Mouse (Mus musculus) thymus, postnatal 25 days (tissue): Measurements from ENCODE around the gene Gm45021.

Experiments used
- DNase-seq: peaks from one replicate; pipeline ENCODE4 v3.0.0; 2022

Gene Gm45021

DNA sequence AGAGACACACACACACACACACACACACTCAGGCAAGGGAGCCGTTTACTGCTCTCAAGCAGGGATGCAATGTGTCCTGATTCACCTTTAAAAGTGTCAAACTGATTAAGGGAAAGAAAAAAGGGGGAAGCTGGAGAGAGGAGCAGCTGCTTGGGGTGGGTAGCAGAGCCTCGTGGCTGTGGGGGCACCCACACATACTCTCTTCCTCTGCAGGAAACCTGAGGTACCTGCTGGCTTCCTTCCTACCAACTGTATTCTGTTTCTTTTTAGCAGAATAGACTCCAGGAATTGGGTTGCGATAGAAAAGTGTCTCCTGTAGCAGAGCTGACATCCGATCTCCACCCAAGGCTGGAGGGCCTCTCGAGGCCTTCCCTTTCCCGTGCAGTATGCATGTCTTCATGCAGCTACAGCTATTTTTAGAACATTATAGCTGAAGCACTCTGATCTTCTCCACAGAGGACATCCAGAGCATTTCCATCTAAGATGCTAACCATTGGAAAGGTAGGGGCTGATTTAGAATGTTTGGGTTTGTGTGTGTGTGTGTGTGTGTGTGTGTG lies at the start of gene Gm45021:
Gene Gm45021, plus strand, starts transcription at position 417 of the 557 bp plus-strand sequence.
- DNase-seq, result peak; percentile 11

DNA sequence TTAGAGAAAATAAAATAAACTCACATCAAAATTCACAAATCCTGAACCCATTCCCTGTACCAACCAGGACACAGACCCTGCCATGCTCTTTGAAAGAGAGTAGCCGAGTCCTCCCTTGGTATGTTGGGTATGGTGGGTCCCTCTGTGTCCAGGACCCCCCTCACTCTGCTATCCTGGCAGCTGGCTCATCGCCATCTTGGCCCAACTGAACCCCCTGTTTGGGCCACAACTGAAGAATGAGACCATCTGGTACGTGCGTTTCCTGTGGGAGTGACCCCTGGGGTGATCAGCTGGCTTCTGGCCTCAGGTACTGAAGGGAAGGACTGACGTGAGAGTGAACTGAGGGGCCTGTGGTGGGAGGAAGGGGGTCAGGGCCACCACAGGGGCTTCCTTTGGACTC lies 49.5 kb upstream of the Gm45021 start:
- no peak for DNase-seq

DNA sequence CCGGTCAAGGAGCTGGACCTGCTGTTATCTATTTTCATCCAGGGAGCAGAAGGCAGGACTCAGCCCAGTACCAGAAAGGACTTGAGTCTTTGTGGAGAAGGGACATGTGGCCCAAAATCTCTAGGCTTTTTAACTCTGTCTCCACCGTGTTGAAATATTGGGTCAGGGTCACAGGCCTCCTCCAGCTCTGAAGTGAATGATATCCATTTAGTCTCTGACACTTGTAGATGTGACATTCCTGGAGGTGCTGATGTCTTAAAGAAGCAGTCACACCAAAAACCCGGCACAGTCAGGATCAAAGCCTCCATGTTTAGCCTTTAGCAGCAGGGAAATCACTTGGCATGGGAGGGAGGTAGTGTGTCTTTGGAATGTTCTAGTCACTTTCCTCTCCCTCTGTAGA lies 48.7 kb upstream of the Gm45021 start:
- DNase-seq, result no peak

DNA sequence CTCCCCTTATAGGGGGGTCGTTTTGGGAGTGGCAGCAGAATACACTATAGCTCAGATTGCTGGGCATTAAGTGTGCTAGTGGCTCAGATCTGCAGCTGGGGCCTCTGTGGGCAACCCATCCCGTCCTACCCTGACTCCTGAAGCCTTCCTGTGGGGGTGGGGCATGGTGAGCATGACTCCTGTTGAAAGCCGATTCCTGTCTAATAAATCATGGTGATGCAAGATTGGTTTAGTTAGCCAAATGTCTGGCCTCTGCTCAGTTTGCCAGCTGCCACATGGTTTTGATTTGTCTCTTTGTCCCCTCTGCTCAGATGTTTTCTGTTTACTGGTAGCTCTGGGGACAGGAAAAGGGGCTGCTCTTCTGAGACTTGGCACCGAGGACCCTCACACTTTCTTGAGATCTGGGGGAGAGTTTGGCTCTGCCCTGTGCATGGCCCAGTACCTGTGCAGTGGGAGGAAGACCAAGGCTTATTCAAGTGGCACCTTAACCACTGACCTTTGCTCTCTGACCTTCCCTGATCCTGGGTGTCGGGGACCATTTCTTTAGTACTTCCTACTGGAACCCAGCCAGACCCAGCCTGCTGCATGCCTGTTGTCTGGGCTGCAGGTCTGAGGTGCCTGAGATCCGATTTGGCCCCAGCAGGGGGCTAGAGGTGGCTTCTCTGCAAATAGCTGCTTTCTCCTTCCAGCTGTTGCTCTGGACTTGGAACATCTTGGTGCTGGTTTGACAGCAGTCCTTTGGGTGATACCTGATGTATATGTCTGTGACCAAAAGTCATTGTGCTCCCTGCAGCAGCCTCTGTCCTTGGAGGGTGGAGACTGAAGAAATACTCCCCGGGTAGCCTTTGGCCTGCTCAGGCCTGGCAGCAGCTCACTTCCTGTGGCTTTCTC lies 47.6 kb upstream of the Gm45021 start:
- no peak for DNase-seq

DNA sequence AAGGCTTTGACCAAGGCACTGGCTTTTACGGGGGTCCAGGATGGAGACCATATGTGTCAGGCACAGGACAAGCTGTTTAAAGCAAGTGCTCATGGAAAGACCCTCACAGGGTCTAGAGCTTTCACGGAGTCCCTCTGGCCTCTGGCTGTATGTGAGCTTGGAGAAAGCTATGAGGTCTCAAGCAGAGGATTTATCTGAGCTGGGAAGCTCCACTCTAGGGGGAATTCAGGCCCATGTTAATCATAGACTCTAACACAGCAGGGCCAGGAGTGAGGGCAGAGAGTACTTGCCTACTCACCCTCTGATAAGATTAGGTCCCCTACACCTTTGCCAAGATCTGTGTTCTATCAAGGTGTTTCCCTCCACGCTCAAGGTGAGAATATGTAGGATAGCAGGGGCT lies 46.8 kb upstream of the Gm45021 start:
- no peak for DNase-seq

DNA sequence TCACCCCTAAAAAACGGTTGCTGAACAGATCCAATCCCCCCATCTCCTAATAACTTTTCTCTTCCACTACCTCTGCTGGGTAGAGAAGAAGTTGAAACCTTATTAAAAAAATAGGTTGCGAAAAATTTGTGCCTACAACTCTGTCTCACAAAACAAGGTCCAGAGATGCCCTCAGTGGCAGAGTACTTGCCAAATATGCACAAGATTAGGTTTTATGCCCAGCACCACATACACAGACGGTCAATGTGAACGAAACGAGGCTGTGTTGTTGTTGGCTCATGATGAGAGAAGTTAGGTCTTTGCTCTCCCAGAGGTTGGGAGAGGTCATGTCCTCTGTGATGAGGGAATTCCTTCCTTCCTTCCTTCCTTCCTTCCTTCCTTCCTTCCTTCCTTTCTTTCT lies 44.2 kb upstream of the Gm45021 start:
- DNase-seq, result no peak

DNA sequence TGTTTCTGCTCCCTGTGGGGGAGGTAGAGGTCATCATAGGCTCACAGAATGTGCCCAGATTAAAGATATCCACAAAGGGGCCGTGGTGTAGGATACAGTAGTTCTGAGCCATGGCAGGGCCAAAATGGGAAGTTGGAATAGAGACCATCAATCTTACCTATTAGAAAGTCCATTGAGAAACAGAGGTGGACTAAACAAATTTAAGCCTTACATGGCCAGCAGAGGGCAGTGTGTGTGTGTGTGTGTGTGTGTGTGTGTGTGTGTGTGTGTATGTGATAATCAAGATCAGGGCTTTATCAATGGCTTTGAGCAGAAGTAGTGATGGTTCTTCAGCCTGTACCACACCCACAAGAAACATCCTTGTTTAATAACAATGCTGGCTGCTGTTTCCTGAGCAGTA lies 43.1 kb upstream of the Gm45021 start:
- peak; percentile 23 for DNase-seq

DNA sequence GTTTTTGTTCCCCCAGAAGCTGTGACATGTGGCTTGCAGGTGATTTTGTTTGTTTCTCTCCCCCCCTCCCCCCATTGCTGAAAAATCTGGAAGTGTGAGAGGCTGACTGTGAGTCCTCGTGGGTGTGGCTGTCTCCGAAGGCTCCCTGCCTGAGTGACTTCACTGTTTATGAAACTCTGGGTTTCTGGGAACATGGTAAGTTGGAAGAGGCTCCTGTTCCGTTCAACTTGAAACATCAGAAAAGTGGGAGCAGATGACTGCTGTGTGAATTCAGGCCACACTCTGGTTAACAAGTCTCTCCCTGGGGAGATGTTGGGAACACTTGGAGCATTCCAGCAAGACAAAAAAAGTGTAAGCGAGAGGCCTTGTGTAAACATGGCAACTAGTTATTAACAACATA lies 42.6 kb upstream of the Gm45021 start:
- no peak for DNase-seq

DNA sequence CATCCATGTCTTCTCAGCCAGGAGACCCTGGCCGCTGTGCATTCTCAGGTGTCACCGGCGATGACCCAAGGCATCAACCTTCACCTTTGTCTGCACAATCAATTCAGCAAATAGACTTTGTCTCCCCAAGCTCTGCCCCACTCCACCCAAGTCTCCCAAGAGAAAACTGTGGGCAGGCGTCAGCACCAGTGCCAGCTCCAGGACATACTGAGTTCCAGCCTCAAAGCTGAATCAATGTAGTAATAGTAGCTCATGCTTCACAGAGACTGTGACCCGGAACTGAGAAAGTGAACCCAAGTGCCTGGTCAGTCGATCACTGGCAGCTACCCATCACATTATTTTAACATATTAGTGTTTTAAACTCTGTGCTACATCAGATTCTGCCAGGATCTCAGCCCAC lies 41.1 kb upstream of the Gm45021 start:
- no peak for DNase-seq

DNA sequence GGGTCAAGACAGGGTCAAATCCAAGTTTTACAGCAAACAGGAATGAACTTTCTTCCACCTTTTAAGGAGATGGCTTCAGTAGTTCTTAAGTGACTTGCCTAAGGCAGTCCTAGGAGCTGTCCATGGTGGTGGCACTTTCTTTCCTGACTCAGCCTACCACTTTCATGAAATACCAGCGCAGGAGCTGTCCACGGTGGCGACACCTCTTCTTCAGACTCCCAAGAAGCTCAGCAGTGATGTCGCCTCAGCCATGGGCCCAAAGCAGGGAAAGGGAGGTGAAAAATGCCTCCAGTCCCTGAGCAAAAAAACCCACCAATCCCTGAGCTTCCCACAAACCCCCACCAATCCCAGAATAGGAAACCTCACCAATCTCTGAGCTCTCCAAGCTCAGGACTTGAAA lies 36.5 kb upstream of the Gm45021 start:
- DNase-seq, result peak; percentile 66

DNA sequence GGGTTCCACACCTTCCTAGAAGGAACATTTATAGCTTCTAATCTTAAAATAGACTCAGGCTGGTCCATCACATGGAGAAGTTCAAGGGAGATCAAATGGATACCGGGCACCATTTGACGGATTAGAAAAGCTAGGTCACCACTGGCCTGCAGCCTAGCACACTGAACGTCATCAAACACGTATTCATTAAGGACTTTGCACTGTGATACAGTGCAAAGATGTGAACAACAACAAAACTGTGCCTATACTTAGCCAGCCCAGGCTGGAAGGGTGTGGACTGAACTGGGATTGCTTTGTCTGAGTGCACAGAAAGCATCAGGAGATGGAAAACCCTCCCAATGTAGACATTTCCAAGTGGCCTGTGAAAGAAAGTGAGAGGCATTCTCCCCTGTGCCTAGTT lies 35.6 kb upstream of the Gm45021 start:
- no peak for DNase-seq

DNA sequence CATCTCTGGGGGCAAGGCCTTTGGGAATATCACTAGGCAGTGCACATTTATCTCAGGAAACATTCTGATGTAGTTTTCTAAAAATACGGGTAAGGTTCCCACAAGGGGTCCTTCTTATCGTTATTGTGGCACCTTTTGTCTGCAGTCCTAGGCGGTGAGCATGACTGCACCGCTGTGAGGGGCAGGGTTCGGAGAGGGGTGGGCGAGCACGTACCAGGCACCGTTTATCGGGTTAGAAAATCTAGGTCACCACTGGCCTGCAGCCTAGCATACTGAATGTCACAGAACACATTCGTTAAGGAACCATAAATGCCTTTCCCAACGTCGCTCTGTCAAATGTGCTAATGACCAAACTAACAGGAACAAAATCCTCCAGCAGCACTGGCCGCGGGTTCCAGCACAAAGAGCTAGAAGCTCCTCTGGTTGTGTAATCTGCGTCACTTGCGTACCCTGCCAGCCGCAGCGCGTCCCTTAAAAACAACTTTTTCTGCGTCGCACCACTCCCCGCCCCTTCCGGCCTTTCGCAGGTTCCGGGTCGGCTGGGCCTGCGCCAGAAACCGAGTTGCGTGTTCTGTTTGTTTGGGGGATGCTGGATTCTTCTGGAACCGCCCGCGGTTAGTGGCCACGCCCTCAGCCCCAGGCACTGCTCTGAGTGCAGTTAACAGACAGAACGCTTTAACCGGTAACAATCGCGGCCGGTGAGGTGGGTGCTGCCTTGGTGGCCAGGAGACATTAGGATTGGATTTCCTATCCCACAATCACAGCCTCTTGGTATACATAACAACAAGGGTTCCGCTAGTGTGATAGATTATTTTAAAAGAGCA lies 34.9 kb upstream of the Gm45021 start, which contains the start of gene Lrrc61:
Gene Lrrc61, plus strand, starts transcription at position 517 of the 824 bp plus-strand sequence.
- DNase-seq, result peak; percentile 88

DNA sequence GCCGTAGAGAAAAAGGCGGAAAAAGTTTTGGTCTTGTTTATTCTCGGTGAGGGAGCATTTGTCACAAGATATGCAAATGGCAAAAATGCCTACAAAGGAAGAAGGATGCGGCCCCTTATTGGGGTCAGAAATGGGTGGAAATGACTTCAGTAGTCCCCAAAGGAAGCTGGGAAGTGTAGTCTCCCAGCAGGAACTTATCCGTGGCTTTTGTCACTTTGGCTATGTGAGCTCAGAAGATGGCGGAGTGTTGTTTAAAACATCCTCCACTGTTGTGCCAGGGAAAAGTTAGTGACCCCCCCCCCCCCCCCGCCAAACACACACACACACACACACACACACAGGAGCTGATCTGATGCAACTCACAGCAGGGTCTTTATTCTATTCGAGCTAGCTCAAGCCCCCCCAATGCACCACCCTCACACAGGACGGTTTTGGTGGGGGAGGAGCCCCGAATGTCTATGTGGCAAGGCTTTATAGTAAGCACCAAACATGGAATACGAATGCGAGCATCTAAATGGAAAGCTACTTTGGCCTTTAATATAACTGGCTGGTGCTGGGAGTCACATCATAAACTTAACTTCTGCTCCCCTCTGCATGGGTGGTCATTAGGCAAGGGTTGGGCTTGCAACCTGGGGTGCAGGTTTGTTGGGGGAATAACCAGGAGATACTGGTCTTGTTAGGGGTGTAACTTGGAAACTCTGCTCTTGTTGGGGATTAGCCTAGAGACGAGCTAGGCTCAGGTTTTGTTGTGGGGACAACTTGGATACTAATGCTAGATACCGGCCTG lies 34.1 kb upstream of the Gm45021 start:
- DNase-seq, result no peak

DNA sequence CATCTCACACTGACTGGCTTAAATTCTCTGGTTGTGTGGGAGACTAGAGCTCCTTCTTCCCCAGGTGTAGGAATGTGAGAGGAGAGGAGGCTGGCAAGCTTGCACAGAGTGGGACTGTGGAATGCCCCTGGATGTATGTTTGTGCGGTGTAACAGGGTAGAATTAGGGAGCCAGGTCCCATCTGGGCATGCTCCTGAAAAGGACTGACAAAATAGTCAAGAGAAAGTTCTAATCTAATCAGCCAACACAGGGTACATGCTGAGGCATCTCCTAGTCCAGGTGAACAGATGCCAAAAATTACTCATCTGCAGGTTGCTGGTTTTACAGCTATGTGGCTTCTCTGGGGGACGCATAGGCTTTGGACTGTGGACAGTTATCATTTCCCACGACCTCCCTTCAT lies 33.5 kb upstream of the Gm45021 start:
- DNase-seq, result no peak

DNA sequence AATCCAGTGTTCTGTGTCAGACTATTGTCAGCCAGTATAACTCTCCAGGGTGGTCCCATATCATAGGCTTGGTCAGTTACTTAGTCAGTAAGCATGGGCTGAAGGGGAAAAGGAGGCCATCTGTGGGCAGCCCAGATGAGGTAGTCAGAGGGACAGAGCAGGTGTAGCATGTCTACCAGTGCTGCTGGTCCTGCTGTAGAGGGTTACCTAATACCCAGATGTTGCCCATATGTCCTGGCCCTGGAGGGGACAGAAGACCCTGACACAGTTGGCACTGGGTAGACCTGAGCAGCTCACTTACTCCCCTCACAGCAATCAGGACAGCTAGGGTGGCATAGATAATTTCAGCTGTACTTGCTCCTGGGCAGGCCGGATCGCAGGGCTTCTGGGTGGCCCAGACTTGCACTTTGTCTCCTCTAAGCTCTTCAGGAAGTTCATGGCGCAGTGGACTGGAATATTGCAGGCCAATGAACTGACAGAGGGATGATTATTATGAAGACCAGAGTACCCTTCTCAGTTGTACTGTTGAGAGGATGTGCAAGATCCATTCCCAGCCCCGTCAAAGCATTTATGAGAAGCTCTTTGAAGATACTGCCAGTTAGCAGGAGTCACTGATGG lies 23.6 kb upstream of the Gm45021 start:
- no peak for DNase-seq

DNA sequence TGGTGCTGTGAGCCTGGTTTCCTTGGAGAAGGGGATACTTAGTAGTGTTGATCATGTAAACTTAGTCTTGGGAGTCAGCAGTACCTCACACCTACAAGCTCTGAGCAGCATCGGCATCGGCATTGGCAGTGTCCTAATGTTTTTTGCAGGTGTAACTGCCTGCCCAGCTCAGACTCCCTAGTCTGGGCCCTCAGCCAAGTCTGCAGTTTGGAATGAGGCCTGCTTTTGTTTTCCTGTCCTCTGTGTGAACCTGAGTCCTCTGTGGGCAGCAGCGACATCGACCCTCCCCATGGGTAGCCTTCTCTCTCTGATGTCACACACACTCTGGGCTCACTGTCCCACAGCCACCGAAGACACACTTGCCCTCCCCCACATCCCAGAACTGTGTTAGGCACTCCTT lies 23.1 kb upstream of the Gm45021 start:
- no peak for DNase-seq

DNA sequence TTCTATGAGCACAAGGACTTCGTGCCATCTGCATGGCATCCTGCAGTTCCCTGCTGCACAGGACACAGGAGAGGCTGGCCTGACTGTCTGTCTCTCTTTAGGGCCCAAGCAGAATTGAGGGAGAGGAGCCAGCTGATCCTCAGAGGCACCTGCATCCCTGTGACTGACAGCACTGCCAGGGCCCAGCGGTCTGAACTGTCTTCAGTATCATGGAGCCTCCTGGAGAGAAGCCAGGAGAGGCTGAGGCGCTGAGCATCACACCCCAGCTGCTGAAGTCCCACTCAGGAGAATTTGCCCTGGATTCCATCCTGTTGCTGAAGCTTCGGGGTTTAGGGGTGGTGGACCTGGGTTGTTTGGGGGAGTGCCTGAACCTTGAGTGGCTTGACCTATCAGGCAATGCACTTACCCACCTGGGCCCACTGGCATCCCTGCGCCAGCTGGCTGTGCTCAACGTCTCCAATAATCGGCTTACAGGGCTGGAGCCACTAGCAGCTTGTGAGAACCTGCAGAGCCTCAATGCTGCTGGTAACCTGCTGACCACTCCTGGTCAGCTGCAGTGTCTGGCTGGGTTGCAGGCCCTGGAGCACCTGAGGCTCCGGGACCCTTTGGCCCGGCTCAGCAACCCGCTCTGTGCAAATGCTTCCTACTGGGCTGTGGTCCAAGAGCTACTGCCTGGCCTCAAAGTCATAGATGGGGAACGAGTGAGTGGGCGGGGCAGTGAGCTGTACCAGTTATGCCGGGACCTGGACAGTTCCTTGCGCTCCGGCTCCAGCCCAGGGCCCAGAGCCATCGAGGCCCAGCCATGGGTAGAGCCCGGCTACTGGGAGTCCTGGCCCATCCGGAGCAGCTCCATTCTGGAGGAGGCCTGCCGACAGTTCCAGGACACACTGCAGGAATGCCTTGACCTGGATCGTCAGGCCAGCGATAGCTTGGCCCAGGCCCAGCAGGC lies 21.1 kb upstream of the Gm45021 start:
- DNase-seq, result no peak

DNA sequence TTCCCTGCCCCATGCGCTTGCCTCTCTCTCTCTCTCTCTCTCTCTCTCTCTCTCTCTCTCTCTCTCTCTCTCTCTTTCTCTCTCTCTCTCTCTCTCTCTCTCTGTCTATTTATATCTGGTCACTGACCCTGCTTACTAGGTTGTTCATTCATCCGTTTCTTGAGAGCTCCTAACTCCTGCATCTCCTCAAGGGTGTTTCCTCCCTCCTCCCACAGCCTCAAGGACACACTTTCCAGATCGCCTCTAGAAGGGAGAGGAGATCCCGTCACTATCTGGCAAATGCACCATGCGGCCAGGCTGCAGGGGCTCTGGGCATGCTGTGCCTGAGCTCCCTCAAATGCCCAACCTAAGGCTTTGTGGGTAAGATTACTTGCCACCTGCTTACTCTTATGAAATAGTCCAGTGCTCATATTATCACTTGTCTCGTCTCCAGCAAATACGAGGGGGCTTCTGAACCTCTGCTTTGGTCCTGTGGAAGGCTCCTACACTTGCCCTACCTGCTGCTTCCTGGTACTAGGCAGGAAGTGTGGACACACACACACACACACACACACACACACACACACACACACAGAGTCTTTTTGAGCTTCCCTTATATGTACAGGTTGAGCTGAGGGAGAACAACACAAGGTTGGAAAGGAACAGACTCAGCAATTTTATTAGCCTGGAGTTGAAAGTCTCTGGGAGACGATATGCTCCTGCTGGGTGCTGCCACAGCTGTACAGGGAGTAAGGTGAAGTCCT lies 20.2 kb upstream of the Gm45021 start:
- no peak for DNase-seq

DNA sequence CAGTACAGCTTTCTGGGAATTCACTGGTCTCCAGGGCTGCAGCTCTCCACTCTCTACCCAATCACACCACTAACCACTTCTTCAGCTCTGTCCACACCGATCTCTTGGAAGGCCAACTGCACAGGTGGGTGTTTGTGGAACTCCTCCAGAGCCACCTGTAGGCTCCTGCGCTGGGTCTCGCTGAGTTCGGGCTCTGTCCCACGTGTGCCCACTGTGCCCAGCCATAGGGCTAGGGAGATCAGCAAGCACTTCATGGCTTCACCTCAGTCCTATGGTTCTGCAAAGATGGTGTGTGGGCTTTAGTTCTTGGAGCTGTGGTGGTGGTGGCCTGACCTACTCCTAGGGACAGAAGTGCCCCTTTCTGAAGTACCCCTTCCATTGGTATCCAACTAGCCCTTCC lies 17.4 kb upstream of the Gm45021 start:
- DNase-seq, result no peak

DNA sequence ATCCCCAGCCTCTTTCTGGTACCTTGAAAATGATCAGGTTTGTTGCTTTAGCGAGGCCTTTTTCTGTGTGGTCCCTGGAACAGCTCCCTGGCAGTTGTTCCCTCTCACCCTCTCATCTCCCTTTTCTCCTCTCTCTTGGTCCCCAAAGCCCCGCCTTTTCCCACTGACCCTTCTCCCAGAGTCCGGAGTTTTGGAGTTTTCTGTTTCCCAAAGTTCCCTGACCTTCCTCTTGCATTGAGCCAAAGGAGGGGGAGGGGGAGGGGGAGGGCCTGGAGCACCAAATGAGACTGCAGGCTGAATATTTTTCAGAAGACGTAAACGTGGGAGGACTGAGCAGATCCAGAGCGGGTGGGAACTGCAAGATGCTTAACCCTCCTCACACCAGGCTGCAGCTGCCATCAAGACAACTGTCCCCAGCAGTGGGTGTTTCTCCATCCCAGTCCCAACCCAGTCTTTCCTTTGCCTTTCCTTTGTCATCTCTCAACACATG lies 16.8 kb upstream of the Gm45021 start, which contains the start of gene Rarres2:
Gene Rarres2, minus strand, starts transcription at position 218 of the 490 bp plus-strand sequence.
- DNase-seq, result no peak
